Mouse (Mus musculus): ENCODE measurements at regions not wholly inside any gene's neighbourhood (a gene's known extent, or its start where the extent isn't known, plus 50 kb on each side); places are given as distances from the start of the nearest gene placed in this dataset.
A peak's percentile ranks its signal among the peaks of the same experiment; 100 is the strongest.

GRCm38 (mm10) chr7:70135416-70135815, 231.1 kb downstream of the Nr2f2 start:
- Histone ChIP-seq H3K27ac (ENCODE audit: low read length) (no peak overlapping the region), H3K36me3 (ENCODE audit: insufficient read depth, low read length) (no peaks in the 10 kb centered on the region), H3K9ac (replicated peaks; ENCODE audit: low read length) (no peak overlapping the region), H3K27me3 (ENCODE audit: insufficient read depth, low read length) (no peaks in the 10 kb centered on the region), H3K4me1 (ENCODE audit: insufficient read depth, low read length) (no peaks in the 10 kb centered on the region), H3K4me3 (ENCODE audit: low read length) (no peak overlapping the region), H3K4me2 (replicated peaks; ENCODE audit: low read depth, low read length) (no peak overlapping the region), H3K9me3 (ENCODE audit: low read length) (no peaks in the 10 kb centered on the region)
- ATAC-seq (ENCODE audit: low FRiP score, low TSS enrichment) = no peak
- WGBS = 93% methylated on average over 3 of the region's 3 CpGs

DNA sequence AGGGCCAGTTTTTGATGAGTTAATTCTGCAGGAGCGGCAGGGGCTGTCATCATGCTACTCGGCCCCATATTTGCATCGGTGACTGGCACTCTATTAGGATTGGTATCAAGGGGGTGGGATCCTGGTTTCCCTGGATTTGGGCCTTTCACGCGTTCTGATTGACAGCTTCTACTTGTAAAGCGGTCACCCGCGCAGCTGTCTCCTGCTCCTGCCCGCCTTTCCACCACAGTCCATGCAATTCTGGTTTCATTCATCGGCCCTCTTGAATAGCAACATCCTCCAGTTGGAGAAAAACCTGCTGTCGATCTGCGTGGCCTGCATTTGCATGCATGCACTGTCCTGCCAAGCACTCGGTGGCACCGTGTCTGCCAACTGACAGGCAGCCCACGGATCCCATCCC, 236.6 kb downstream of the Nr2f2 start:
- H3K4me2 ChIP-seq (replicated peaks; ENCODE audit: low read depth, low read length) = no peak overlapping the region
- no peaks in the 10 kb centered on the region for H3K9me3 ChIP-seq (ENCODE audit: low read length)
- no peak overlapping the region for H3K27ac ChIP-seq (ENCODE audit: low read length)
- no peak for ATAC-seq (ENCODE audit: low FRiP score, low TSS enrichment)
- no peak overlapping the region for H3K9ac ChIP-seq (replicated peaks; ENCODE audit: low read length)
- no peaks in the 10 kb centered on the region for H3K4me1 ChIP-seq (ENCODE audit: insufficient read depth, low read length)
- H3K36me3 ChIP-seq (ENCODE audit: insufficient read depth, low read length) = no peaks in the 10 kb centered on the region
- no peak overlapping the region for H3K4me3 ChIP-seq (ENCODE audit: low read length)
- H3K27me3 ChIP-seq (ENCODE audit: insufficient read depth, low read length) = no peaks in the 10 kb centered on the region
- whole genome bisulfite sequencing = 75% methylated on average over 15 of the region's 15 CpGs

- Histone ChIP-seq H3K4me3 (ENCODE audit: low read length) (no peak overlapping the region), H3K27ac (ENCODE audit: low read length) (no peak overlapping the region), H3K9me3 (ENCODE audit: low read length) (no peaks in the 10 kb centered on the region), H3K27me3 (ENCODE audit: insufficient read depth, low read length) (no peaks in the 10 kb centered on the region), H3K36me3 (ENCODE audit: insufficient read depth, low read length) (no peaks in the 10 kb centered on the region), H3K9ac (replicated peaks; ENCODE audit: low read length) (no peak overlapping the region), H3K4me1 (ENCODE audit: insufficient read depth, low read length) (peaks cover 4% of the 10 kb centered on the region; the same call in 1 of the 2 replicates), H3K4me2 (replicated peaks; ENCODE audit: low read depth, low read length) (no peak overlapping the region)
- no peak for ATAC-seq (ENCODE audit: low FRiP score, low TSS enrichment)
- 62% methylated on average over 9 of the region's 9 CpGs for WGBS
Measured at GRCm38 (mm10) chr7:70122818-70123217, 243.7 kb downstream of the Nr2f2 start.

- no peak overlapping the region for H3K27ac ChIP-seq (ENCODE audit: low read length)
- ATAC-seq (ENCODE audit: low FRiP score, low TSS enrichment) = no peak
- H3K9me3 ChIP-seq (ENCODE audit: low read length) = no peaks in the 10 kb centered on the region
- no peak overlapping the region for H3K9ac ChIP-seq (replicated peaks; ENCODE audit: low read length)
- H3K4me2 ChIP-seq (replicated peaks; ENCODE audit: low read depth, low read length) = no peak overlapping the region
- H3K4me3 ChIP-seq (ENCODE audit: low read length) = no peak overlapping the region
- WGBS = 83% methylated on average over 8 of the region's 8 CpGs
- peaks cover 3% of the 10 kb centered on the region; the same call in 1 of the 2 replicates for H3K27me3 ChIP-seq (ENCODE audit: insufficient read depth, low read length)
- peaks cover 7% of the 10 kb centered on the region; the same call in 1 of the 2 replicates for H3K4me1 ChIP-seq (ENCODE audit: insufficient read depth, low read length)
- H3K36me3 ChIP-seq (ENCODE audit: insufficient read depth, low read length) = no peaks in the 10 kb centered on the region
Measured at GRCm38 (mm10) chr7:70119517-70119916, 247.0 kb downstream of the Nr2f2 start.

GRCm38 (mm10) chr7:70118971-70119370, 247.6 kb downstream of the Nr2f2 start:
- Histone ChIP-seq H3K9ac (replicated peaks; ENCODE audit: low read length) (peak overlapping the region; percentile 49; the same call in 1 of the 2 replicates), H3K27me3 (ENCODE audit: insufficient read depth, low read length) (peaks cover 3% of the 10 kb centered on the region; the same call in 1 of the 2 replicates)
- 38% methylated on average over 7 of the region's 7 CpGs for WGBS

GRCm38 (mm10) chr7:70117930-70118922, 248.3 kb downstream of the Nr2f2 start:
- peaks cover 3% of the 10 kb centered on the region; the same call in 1 of the 2 replicates for H3K27me3 ChIP-seq (ENCODE audit: insufficient read depth, low read length)
- ATAC-seq (ENCODE audit: low FRiP score, low TSS enrichment) = 0 out of 2 replicates have a peak, but pooled peaks have one; percentile 27
- no peak overlapping the region for H3K27ac ChIP-seq (ENCODE audit: low read length)
- H3K4me2 ChIP-seq (replicated peaks; ENCODE audit: low read depth, low read length) = peak overlapping the region; percentile 69
- WGBS = 14% methylated on average over 21 of the region's 21 CpGs
- peaks cover 7% of the 10 kb centered on the region; the same call in 1 of the 2 replicates for H3K4me1 ChIP-seq (ENCODE audit: insufficient read depth, low read length)
- no peaks in the 10 kb centered on the region for H3K9me3 ChIP-seq (ENCODE audit: low read length)
- no peaks in the 10 kb centered on the region for H3K36me3 ChIP-seq (ENCODE audit: insufficient read depth, low read length)
- H3K9ac ChIP-seq (replicated peaks; ENCODE audit: low read length) = peak overlapping the region; percentile 49
- H3K4me3 ChIP-seq (ENCODE audit: low read length) = peak overlapping the region; percentile 44

More at GRCm38 (mm10) chr7:70118971-70119370, 247.6 kb downstream of the Nr2f2 start:
- no peak for ATAC-seq (ENCODE audit: low FRiP score, low TSS enrichment)
- H3K4me1 ChIP-seq (ENCODE audit: insufficient read depth, low read length) = peaks cover 7% of the 10 kb centered on the region; the same call in 1 of the 2 replicates
- H3K36me3 ChIP-seq (ENCODE audit: insufficient read depth, low read length) = no peaks in the 10 kb centered on the region
- peak overlapping the region; percentile 44 for H3K4me3 ChIP-seq (ENCODE audit: low read length)
- no peaks in the 10 kb centered on the region for H3K9me3 ChIP-seq (ENCODE audit: low read length)
- H3K4me2 ChIP-seq (replicated peaks; ENCODE audit: low read depth, low read length) = peak overlapping the region; percentile 69
- H3K27ac ChIP-seq (ENCODE audit: low read length) = no peak overlapping the region

- WGBS = 45% methylated on average over 8 of the region's 8 CpGs
- H3K4me2 ChIP-seq (replicated peaks; ENCODE audit: low read depth, low read length) = no peak overlapping the region
Measured at GRCm38 (mm10) chr7:70109013-70109412, 257.5 kb downstream of the Nr2f2 start.

GRCm38 (mm10) chr7:70105024-70105423, 261.5 kb downstream of the Nr2f2 start:
- no peak overlapping the region for H3K9ac ChIP-seq (replicated peaks; ENCODE audit: low read length)
- H3K36me3 ChIP-seq (ENCODE audit: insufficient read depth, low read length) = no peaks in the 10 kb centered on the region
- H3K27me3 ChIP-seq (ENCODE audit: insufficient read depth, low read length) = no peaks in the 10 kb centered on the region
- no peak overlapping the region for H3K4me3 ChIP-seq (ENCODE audit: low read length)
- no peak for ATAC-seq (ENCODE audit: low FRiP score, low TSS enrichment)
- H3K9me3 ChIP-seq (ENCODE audit: low read length) = no peaks in the 10 kb centered on the region
- H3K4me1 ChIP-seq (ENCODE audit: insufficient read depth, low read length) = peaks cover 6% of the 10 kb centered on the region; the same call in 1 of the 2 replicates
- WGBS = 6% methylated on average over 2 of the region's 2 CpGs
- H3K27ac ChIP-seq (ENCODE audit: low read length) = no peak overlapping the region
- no peak overlapping the region for H3K4me2 ChIP-seq (replicated peaks; ENCODE audit: low read depth, low read length)

More at GRCm38 (mm10) chr7:70109013-70109412, 257.5 kb downstream of the Nr2f2 start:
- H3K27ac ChIP-seq (ENCODE audit: low read length) = no peak overlapping the region
- H3K4me1 ChIP-seq (ENCODE audit: insufficient read depth, low read length) = peaks cover 6% of the 10 kb centered on the region; the same call in 1 of the 2 replicates
- H3K9ac ChIP-seq (replicated peaks; ENCODE audit: low read length) = no peak overlapping the region
- no peaks in the 10 kb centered on the region for H3K9me3 ChIP-seq (ENCODE audit: low read length)
- no peaks in the 10 kb centered on the region for H3K36me3 ChIP-seq (ENCODE audit: insufficient read depth, low read length)
- H3K4me3 ChIP-seq (ENCODE audit: low read length) = no peak overlapping the region
- no peaks in the 10 kb centered on the region for H3K27me3 ChIP-seq (ENCODE audit: insufficient read depth, low read length)
- ATAC-seq (ENCODE audit: low FRiP score, low TSS enrichment) = no peak

- H3K36me3 ChIP-seq (ENCODE audit: insufficient read depth, low read length) = no peaks in the 10 kb centered on the region
- no peak overlapping the region for H3K27ac ChIP-seq (ENCODE audit: low read length)
- H3K9ac ChIP-seq (replicated peaks; ENCODE audit: low read length) = no peak overlapping the region
- peaks cover 6% of the 10 kb centered on the region; the same call in 1 of the 2 replicates for H3K4me1 ChIP-seq (ENCODE audit: insufficient read depth, low read length)
- H3K4me2 ChIP-seq (replicated peaks; ENCODE audit: low read depth, low read length) = no peak overlapping the region
- ATAC-seq (ENCODE audit: low FRiP score, low TSS enrichment) = no peak
- no peaks in the 10 kb centered on the region for H3K27me3 ChIP-seq (ENCODE audit: insufficient read depth, low read length)
- no peak overlapping the region for H3K4me3 ChIP-seq (ENCODE audit: low read length)
- 12% methylated on average over 8 of the region's 8 CpGs for WGBS
- no peaks in the 10 kb centered on the region for H3K9me3 ChIP-seq (ENCODE audit: low read length)
Measured at GRCm38 (mm10) chr7:70104486-70104885, 262.0 kb downstream of the Nr2f2 start.

DNA sequence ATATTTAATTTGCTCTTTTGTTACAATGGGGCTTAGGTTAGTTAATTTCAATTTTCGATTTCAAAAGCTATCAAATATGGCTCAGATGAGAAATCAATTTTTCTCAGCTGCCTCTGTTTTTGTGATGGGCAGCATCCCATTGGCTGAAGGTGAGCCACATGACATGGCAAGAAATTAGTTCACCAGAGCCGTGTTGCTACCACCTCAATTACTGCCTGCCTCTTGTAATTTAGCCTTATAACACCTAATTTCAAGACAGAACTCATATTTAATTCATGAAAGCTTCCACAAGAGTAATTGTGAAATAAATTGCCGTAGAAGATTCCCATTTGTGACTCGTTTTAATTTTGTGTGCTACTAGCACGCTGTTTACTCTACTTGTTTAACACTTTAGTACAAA, 262.9 kb downstream of the Nr2f2 start:
- no peaks in the 10 kb centered on the region for H3K27me3 ChIP-seq (ENCODE audit: insufficient read depth, low read length)
- H3K4me3 ChIP-seq (ENCODE audit: low read length) = no peak overlapping the region
- H3K27ac ChIP-seq (ENCODE audit: low read length) = no peak overlapping the region
- ATAC-seq (ENCODE audit: low FRiP score, low TSS enrichment) = no peak
- WGBS = 72% methylated on average over 5 of the region's 5 CpGs
- no peak overlapping the region for H3K9ac ChIP-seq (replicated peaks; ENCODE audit: low read length)
- H3K36me3 ChIP-seq (ENCODE audit: insufficient read depth, low read length) = no peaks in the 10 kb centered on the region
- peaks cover 6% of the 10 kb centered on the region; the same call in 1 of the 2 replicates for H3K4me1 ChIP-seq (ENCODE audit: insufficient read depth, low read length)
- H3K9me3 ChIP-seq (ENCODE audit: low read length) = no peaks in the 10 kb centered on the region
- no peak overlapping the region for H3K4me2 ChIP-seq (replicated peaks; ENCODE audit: low read depth, low read length)

Measured in kidney, embryonic 16.5 days (tissue).